Mouse (Mus musculus): ENCODE results near the gene Kmt5b.

- TF ChIP-seq CTCF (IDR thresholded peaks at IDR 0.05; ENCODE audit: borderline replicate concordance, insufficient read depth, low read length) (no peak), POLR2A (IDR thresholded peaks at IDR 0.05; ENCODE audit: low read depth, low read length) (no peak)
These were observed 23.9 kb upstream of the Kmt5b start for GRCm38 (mm10) chr19:3743362-3743761.
